Mouse (Mus musculus) midbrain, embryonic 12.5 days (tissue): ENCODE data around the gene Gm7347. TPM values are rescaled to one million over a fixed set of nuclear protein-coding genes. Genes with fewer than 3 reads are reported as not detected.

ENCODE experiments used
- polyA plus RNA-seq: library from polyadenylated mRNA; unstranded; fragments of >200 nt; fragmentation: Nextera tagmentation; extraction: Ambion mirVana; gene quantifications from 2 replicates; pipeline ENCODE4 v1.2.1, GENCODE M21; 2016

Gm7347 gene
- polyA plus RNA-seq, 1 experiment from 2014 or later: not detected

Other genes starting within 250 kb of the Gm7347 start
- not detected in 2 replicates for gene Gm21663, start 116.2 kb downstream of the Gm7347 start, polyA plus RNA-seq
- 0.12 TPM in 1 of 2 replicates, not detected in the other for gene Gm21671, start 104.2 kb downstream of the Gm7347 start, polyA plus RNA-seq
- gene Gm21680, start 85.9 kb downstream of the Gm7347 start, polyA plus RNA-seq: not detected in 2 replicates
- not detected in 2 replicates for gene Gm21698, start 69.9 kb downstream of the Gm7347 start, polyA plus RNA-seq
- gene Gm1979, start 53.8 kb downstream of the Gm7347 start, polyA plus RNA-seq: 0.10 TPM in 1 of 2 replicates, not detected in the other
- 0.09 TPM in 1 of 2 replicates, not detected in the other for gene Gm5862, start 35.7 kb downstream of the Gm7347 start, polyA plus RNA-seq
- gene Speer4a, start 19.0 kb downstream of the Gm7347 start, polyA plus RNA-seq: 0.17 TPM in 1 of 2 replicates, not detected in the other
- gene Gm10471, start 30.7 kb upstream of the Gm7347 start, polyA plus RNA-seq: 0.08 TPM in 1 of 2 replicates, not detected in the other
- 0.13 TPM in 1 of 2 replicates, not detected in the other for gene 5031410I06Rik, start 46.8 kb upstream of the Gm7347 start, polyA plus RNA-seq
- gene Gm10220, start 62.8 kb upstream of the Gm7347 start, polyA plus RNA-seq: 0.09 TPM in 1 of 2 replicates, not detected in the other
- gene Gm7361, start 199.1 kb upstream of the Gm7347 start, polyA plus RNA-seq: not detected in 2 replicates